Mouse (Mus musculus) embryonic facial prominence, embryonic 15.5 days (tissue): Measurements from ENCODE around the gene Cdca7l. TPM values are rescaled to one million over a fixed set of nuclear protein-coding genes. Genes with fewer than 3 reads are reported as not detected.
"Not testable (repeated sequence)": the region's sequence is repeated elsewhere in the genome, so short reads cannot be mapped to it uniquely, and the experiment has no call there.

ENCODE experiments used
- ATAC-seq: fragments of 200-750 bp; cut with Nextera tagmentation; 2 replicates; pipeline ENCODE4 v1.8.0; 2017; ENCODE audit warnings: low read depth, moderate TSS enrichment; ENCODE audit not compliant: insufficient number of reproducible peaks, low FRiP score, low TSS enrichment
- H3K27ac ChIP-seq: fragments of 300-500 bp; sonication (generic); replicated peaks from 2 replicates; pipeline ENCODE4 v1.5.1; 2015; ENCODE audit warnings: mild to moderate bottlenecking, inconsistent platforms
- H3K27me3 ChIP-seq: fragments of 300-500 bp; sonication (generic); 2 replicates; pipeline ENCODE4 v1.6.1; 2015; ENCODE audit warnings: inconsistent platforms
- H3K36me3 ChIP-seq: fragments of 300-500 bp; sonication (generic); 2 replicates; pipeline ENCODE4 v1.6.1; 2015; ENCODE audit warnings: mild to moderate bottlenecking, inconsistent platforms
- H3K4me1 ChIP-seq: fragments of 300-500 bp; sonication (generic); 2 replicates; pipeline ENCODE4 v1.6.1; 2015; ENCODE audit warnings: inconsistent platforms
- H3K4me2 ChIP-seq: fragments of 300-500 bp; sonication (generic); replicated peaks from 2 replicates; pipeline ENCODE4 v1.6.1; 2015; ENCODE audit warnings: mild to moderate bottlenecking, inconsistent platforms
- H3K4me3 ChIP-seq: fragments of 300-500 bp; sonication (generic); replicated peaks from 2 replicates; pipeline ENCODE4 v1.5.1; 2015; ENCODE audit warnings: mild to moderate bottlenecking, inconsistent platforms
- H3K9ac ChIP-seq: fragments of 300-500 bp; sonication (generic); 2 replicates; pipeline ENCODE4 v1.6.1; 2015; ENCODE audit warnings: inconsistent platforms
- H3K9me3 ChIP-seq: fragments of 300-500 bp; sonication (generic); replicated peaks from 2 replicates; pipeline ENCODE4 v1.6.1; 2016; ENCODE audit warnings: inconsistent platforms
- WGBS: fragments of 180-500 bp; shearing (Covaris S2); methylation state at CpG from one replicate; pipeline ENCODE4 v1.1.7; 2015; 5-methylcytosine and 5-hydroxymethylcytosine counted together
- polyA plus RNA-seq: library from polyadenylated mRNA; unstranded; fragments of >200 nt; fragmentation: Nextera tagmentation; extraction: Ambion mirVana; gene quantifications from 2 replicates; pipeline ENCODE4 v1.2.1, GENCODE M21; 2015

The Cdca7l gene
- polyA plus RNA-seq, result 30.6 and 32.5 TPM in 2 replicates

DNA sequence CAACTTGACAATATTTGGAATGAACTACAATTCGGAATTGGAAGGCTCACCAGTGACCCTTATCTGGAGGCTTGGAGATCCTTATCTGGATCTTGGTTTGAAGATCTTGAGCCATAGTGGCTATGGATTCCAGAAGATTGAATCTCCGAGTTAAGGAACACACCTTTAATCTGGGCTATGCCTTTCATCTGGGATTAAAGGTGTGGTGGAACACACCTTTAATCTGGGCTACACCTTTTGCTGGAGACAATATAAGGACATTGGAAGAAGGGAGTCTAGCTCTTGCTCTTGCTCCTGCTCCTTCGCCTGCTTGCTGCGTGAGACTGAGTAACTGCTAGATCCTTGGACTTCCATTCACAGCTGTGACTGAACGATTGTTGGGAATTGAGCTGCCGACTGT, at the start of gene Cdca7l:
Gene Cdca7l, plus strand, starts transcription at position 301 of the 400 bp plus-strand sequence.
- not testable (repeated sequence) for H3K4me3 ChIP-seq, H3K36me3 ChIP-seq, H3K9ac ChIP-seq, H3K4me1 ChIP-seq, H3K9me3 ChIP-seq, ATAC-seq, H3K27ac ChIP-seq, H3K4me2 ChIP-seq
- WGBS, result 83% methylated on average over 2 of the region's 6 CpGs
- H3K27me3 ChIP-seq, result peaks cover 17% of the 10 kb centered on the region

DNA sequence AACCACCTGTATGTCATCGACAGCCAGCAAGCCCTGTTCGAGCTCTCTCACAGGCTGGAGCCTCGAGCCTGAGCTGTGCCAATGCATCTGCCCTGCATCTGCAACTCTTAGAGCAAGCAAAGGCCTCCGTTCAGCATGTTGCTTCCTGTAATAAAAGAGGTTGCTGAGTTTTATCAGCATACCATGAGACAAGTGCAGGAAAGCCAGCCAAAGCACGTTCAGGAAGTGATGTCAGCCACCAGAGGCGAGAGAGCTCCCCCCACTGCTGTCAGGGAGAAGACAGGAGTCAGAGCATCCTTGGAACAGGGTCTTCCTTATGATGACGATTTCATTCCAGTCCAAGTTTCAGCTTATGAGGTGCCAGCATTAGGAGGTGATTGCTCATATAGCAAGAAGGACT, 48.1 kb upstream of the Cdca7l start:
- Histone ChIP-seq H3K9me3 (no peaks in the 10 kb centered on the region), H3K27ac (no peak overlapping the region), H3K36me3 (no peaks in the 10 kb centered on the region), H3K4me1 (peaks cover 9% of the 10 kb centered on the region), H3K9ac (no peak overlapping the region), H3K27me3 (no peaks in the 10 kb centered on the region), H3K4me3 (no peak overlapping the region), H3K4me2 (no peak overlapping the region)
- 51% methylated on average over 7 of the region's 7 CpGs for WGBS
- no peak for ATAC-seq

DNA sequence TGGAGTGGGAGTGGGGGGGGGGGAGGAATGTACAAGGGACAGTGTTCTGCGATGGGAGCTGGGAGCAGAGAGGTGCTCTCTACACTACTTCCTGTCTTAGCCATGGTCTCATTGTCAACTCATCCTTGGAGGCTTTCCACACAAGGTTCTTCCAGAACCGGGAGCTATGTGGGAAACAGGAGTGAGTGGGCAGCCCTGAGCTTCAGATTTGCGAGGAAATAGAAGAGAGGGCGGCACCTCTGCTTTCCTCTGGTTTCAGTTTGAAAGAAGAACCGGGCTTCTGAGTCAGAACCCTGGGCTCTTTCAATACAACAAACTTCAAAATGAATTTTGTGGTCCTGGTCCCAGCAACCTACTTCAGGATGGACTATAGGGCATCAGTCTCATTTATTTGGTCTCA, 43.7 kb upstream of the Cdca7l start:
- Histone ChIP-seq H3K9ac (no peak overlapping the region), H3K36me3 (no peaks in the 10 kb centered on the region), H3K4me1 (no peaks in the 10 kb centered on the region), H3K4me2 (no peak overlapping the region), H3K4me3 (no peak overlapping the region), H3K9me3 (no peaks in the 10 kb centered on the region), H3K27ac (no peak overlapping the region), H3K27me3 (no peaks in the 10 kb centered on the region)
- ATAC-seq, result no peak
- WGBS, result 76% methylated on average over 5 of the region's 5 CpGs

DNA sequence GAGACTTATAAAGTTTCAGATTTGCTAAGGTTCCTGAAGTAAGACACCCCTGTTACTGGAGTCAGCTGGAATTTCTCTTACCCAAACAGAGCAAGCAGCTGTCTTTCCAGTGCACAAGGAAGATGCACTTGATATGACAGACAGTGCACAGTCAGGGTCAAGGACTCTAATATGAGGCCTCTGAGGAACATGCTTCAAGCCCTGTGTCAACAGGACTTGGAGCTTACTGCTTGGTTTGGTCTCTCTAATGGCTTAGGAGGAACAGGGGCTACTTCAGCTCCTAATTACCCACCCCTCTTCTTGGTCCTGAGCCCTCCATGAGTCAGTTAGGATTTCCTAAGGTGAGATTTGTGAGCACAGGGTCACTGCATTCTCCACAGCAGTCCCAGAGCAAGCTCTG, 43.2 kb upstream of the Cdca7l start:
- H3K4me1 ChIP-seq, result no peaks in the 10 kb centered on the region
- no peak overlapping the region for H3K27ac ChIP-seq
- H3K27me3 ChIP-seq, result no peaks in the 10 kb centered on the region
- H3K4me2 ChIP-seq, result no peak overlapping the region
- no peak overlapping the region for H3K4me3 ChIP-seq
- H3K36me3 ChIP-seq, result no peaks in the 10 kb centered on the region
- ATAC-seq, result no peak
- no peak overlapping the region for H3K9ac ChIP-seq
- no peaks in the 10 kb centered on the region for H3K9me3 ChIP-seq

GRCm38 (mm10) chr12:117761698-117762097, 42.4 kb upstream of the Cdca7l start:
- no peak overlapping the region for H3K4me2 ChIP-seq
- ATAC-seq, result no peak
- H3K27ac ChIP-seq, result no peak overlapping the region
- no peak overlapping the region for H3K9ac ChIP-seq
- no peaks in the 10 kb centered on the region for H3K36me3 ChIP-seq
- H3K27me3 ChIP-seq, result no peaks in the 10 kb centered on the region
- WGBS, result 50% methylated on average over 1 of the region's 1 CpGs
- H3K4me1 ChIP-seq, result no peaks in the 10 kb centered on the region
- H3K9me3 ChIP-seq, result no peaks in the 10 kb centered on the region
- no peak overlapping the region for H3K4me3 ChIP-seq

- Histone ChIP-seq H3K4me2 (no peak overlapping the region), H3K36me3 (no peaks in the 10 kb centered on the region), H3K4me1 (no peaks in the 10 kb centered on the region), H3K9me3 (no peaks in the 10 kb centered on the region), H3K9ac (no peak overlapping the region), H3K27ac (no peak overlapping the region), H3K27me3 (no peaks in the 10 kb centered on the region), H3K4me3 (no peak overlapping the region)
- no peak for ATAC-seq
- WGBS, result 66% methylated on average over 3 of the region's 3 CpGs
Observed at GRCm38 (mm10) chr12:117763247-117763646, 40.8 kb upstream of the Cdca7l start.

DNA sequence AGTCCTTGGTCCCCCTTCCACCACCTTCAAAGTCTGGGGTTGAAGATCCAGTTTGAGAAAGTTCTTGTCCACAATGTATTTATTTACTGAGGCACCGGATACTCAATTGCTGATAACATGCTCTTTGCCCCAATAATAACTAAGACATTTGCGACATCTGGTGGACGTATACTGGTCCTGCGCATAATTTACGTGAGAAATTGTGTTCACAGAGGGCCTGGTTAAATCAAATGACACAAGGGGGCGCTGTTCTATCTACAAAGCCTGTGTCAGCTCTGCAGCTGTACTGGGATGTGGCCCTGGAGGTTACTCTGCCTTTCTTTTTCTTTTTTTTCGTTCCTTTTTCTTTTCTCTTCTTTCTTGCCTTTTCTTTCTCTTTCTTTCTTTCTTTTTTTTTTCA, 39.2 kb upstream of the Cdca7l start:
- no peaks in the 10 kb centered on the region for H3K27me3 ChIP-seq
- WGBS, result 11% methylated on average over 7 of the region's 7 CpGs

DNA sequence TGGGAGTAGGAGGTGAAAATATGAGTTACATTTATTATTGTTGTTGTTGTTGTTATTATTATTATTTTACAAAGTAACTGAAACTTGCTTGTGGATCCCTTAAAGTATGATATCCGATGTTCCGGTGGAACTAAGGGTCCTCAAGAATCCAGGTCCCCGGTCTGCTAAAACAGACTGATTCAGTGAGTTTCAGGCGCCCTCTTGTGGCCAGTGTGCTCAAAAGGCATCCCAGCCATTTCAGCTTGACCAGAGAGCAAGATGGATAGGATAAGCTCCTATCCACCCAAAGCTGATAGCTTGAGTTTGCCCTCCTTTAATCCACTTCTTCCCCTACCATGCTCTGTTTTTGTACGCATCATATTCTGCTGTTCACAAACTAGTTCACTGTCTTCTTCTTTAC, 35.0 kb upstream of the Cdca7l start:
- no peaks in the 10 kb centered on the region for H3K4me1 ChIP-seq
- ATAC-seq, result no peak
- 4% methylated on average over 5 of the region's 5 CpGs for WGBS

More for the DNA sequence above, 39.2 kb upstream of the Cdca7l start:
- no peak overlapping the region for H3K4me3 ChIP-seq
- no peak overlapping the region for H3K4me2 ChIP-seq
- no peak overlapping the region for H3K27ac ChIP-seq
- H3K36me3 ChIP-seq, result no peaks in the 10 kb centered on the region
- H3K9ac ChIP-seq, result no peak overlapping the region
- ATAC-seq, result 0 out of 2 replicates have a peak, but pooled peaks have one; percentile 6
- H3K4me1 ChIP-seq, result no peaks in the 10 kb centered on the region
- H3K9me3 ChIP-seq, result no peaks in the 10 kb centered on the region

DNA sequence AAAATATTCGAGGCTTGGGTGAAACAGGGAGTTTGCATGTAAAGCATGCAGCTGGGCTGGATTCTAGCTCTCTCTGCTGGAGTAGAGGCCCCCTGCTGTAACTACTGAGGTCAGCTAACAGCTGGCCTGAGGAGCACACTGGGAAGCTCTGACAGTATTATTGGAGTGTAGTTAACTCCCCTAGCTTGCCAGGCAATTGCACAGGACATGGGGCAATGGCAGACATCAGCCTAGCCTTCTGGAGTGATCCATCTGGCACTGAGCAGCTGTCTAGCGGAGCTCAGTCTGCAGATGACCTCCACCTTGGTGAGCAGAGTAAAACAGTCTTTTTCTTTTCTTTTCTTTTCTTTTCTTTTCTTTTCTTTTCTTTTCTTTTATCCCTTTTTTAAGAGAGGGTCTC, 33.9 kb upstream of the Cdca7l start:
- Histone ChIP-seq H3K4me1 (no peaks in the 10 kb centered on the region), H3K27me3 (no peaks in the 10 kb centered on the region), H3K27ac (no peak overlapping the region), H3K9ac (no peak overlapping the region), H3K4me3 (no peak overlapping the region), H3K4me2 (no peak overlapping the region), H3K9me3 (no peaks in the 10 kb centered on the region), H3K36me3 (no peaks in the 10 kb centered on the region)
- 48% methylated on average over 2 of the region's 2 CpGs for WGBS
- no peak for ATAC-seq

More for the DNA sequence above, 35.0 kb upstream of the Cdca7l start:
- Histone ChIP-seq H3K27ac (no peak overlapping the region), H3K27me3 (no peaks in the 10 kb centered on the region), H3K9ac (no peak overlapping the region), H3K36me3 (no peaks in the 10 kb centered on the region), H3K4me2 (no peak overlapping the region), H3K4me3 (no peak overlapping the region), H3K9me3 (no peaks in the 10 kb centered on the region)

- H3K4me1 ChIP-seq, result no peaks in the 10 kb centered on the region
- H3K4me2 ChIP-seq, result no peak overlapping the region
- no peak overlapping the region for H3K9ac ChIP-seq
- 85% methylated on average over 4 of the region's 4 CpGs for WGBS
- no peaks in the 10 kb centered on the region for H3K9me3 ChIP-seq
- H3K27ac ChIP-seq, result no peak overlapping the region
- no peak overlapping the region for H3K4me3 ChIP-seq
- ATAC-seq, result no peak
- H3K27me3 ChIP-seq, result no peaks in the 10 kb centered on the region
- no peaks in the 10 kb centered on the region for H3K36me3 ChIP-seq
Observed at GRCm38 (mm10) chr12:117771156-117771555, 32.9 kb upstream of the Cdca7l start.

- Histone ChIP-seq H3K36me3 (no peaks in the 10 kb centered on the region), H3K4me2 (no peak overlapping the region), H3K27ac (no peak overlapping the region), H3K4me3 (no peak overlapping the region), H3K9ac (no peak overlapping the region), H3K27me3 (no peaks in the 10 kb centered on the region), H3K9me3 (no peaks in the 10 kb centered on the region), H3K4me1 (no peaks in the 10 kb centered on the region)
- WGBS, result 3% methylated on average over 2 of the region's 2 CpGs
- ATAC-seq, result no peak
Observed at GRCm38 (mm10) chr12:117772638-117773037, 31.5 kb upstream of the Cdca7l start.

DNA sequence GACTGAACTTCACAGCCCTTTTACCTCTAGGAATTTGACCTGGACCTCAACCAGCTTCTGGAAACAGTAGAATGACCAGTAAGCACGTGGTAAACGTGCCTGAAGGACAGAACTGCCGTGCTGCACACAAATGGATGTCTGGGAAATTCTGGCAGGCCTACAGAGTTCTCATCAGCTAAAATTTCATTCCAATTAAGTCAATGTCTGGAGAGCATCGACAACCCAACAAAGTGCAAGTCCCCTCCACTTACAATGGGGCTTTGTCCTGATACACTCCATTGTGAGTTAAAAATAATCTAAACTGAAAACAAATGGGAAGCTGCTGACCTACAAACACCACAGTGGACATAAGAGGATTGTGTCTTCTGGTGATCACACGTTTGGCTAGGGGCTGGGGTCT, 27.2 kb upstream of the Cdca7l start:
- H3K9ac ChIP-seq, result no peak overlapping the region
- WGBS, result 56% methylated on average over 5 of the region's 5 CpGs
- no peaks in the 10 kb centered on the region for H3K27me3 ChIP-seq
- no peak overlapping the region for H3K27ac ChIP-seq
- H3K9me3 ChIP-seq, result no peaks in the 10 kb centered on the region
- no peak overlapping the region for H3K4me2 ChIP-seq
- no peaks in the 10 kb centered on the region for H3K4me1 ChIP-seq
- H3K4me3 ChIP-seq, result no peak overlapping the region
- ATAC-seq, result no peak
- no peaks in the 10 kb centered on the region for H3K36me3 ChIP-seq
